Mouse (Mus musculus) MEL (cell line): ENCODE data around the gene Mrpl37.

ENCODE experiments used
- CHD1 ChIP-seq: IDR thresholded peaks from 2 replicates; pipeline ENCODE4 v1.6.1; 2012; ENCODE audit warnings: low read depth, mild to moderate bottlenecking, inconsistent platforms, low read length, improper control_type of control experiment
- CHD2 ChIP-seq: IDR thresholded peaks from 2 replicates; pipeline ENCODE4 v1.6.1; 2011; ENCODE audit warnings: low read length, improper control_type of control experiment
- CTCF ChIP-seq, 3 experiments: IDR thresholded peaks in 2 of 3; conservative IDR thresholded peaks in 1 of 3; 2 replicates each; pipeline ENCODE4 v1.5.1; 2011 to 2012; ENCODE audit warnings: low read length in 3 of 3, low read depth in 2 of 3, mild to moderate bottlenecking in 2 of 3, improper control_type of control experiment in 1 of 3, inconsistent platforms in 1 of 3, mixed read lengths in 1 of 3, moderate library complexity in 1 of 3; ENCODE audit not compliant: control insufficient read depth in 1 of 3, insufficient read depth in 1 of 3, poor library complexity in 1 of 3, severe bottlenecking in 1 of 3
- E2F4 ChIP-seq: IDR thresholded peaks from 2 replicates; pipeline ENCODE4 v1.6.1; 2011; ENCODE audit warnings: low read depth, low read length, improper control_type of control experiment, borderline replicate concordance
- EP300 ChIP-seq, 2 experiments: IDR thresholded peaks; 2 replicates each; pipeline ENCODE4 v1.6.1; 2011; ENCODE audit warnings: improper control_type of control experiment in 2 of 2, low read length in 2 of 2, low read depth in 1 of 2, mild to moderate bottlenecking in 1 of 2
- GABPA ChIP-seq: IDR thresholded peaks from 2 replicates; pipeline ENCODE4 v1.6.1; 2012; ENCODE audit warnings: low read depth, mild to moderate bottlenecking, inconsistent platforms, low read length, improper control_type of control experiment, moderate library complexity
- HCFC1 ChIP-seq: IDR thresholded peaks from 2 replicates; pipeline ENCODE4 v1.6.1; 2012; ENCODE audit warnings: low read depth, mild to moderate bottlenecking, inconsistent platforms, low read length, improper control_type of control experiment, moderate library complexity
- MAFK ChIP-seq: IDR thresholded peaks from 2 replicates; pipeline ENCODE4 v1.6.1; 2011; ENCODE audit warnings: low read depth, mild to moderate bottlenecking, low read length, improper control_type of control experiment, borderline replicate concordance
- MAX ChIP-seq: IDR thresholded peaks from 2 replicates; pipeline ENCODE4 v1.6.1; 2011; ENCODE audit warnings: low read length, improper control_type of control experiment
- POLR2A ChIP-seq, 2 experiments: IDR thresholded peaks; 2 replicates each; pipeline ENCODE4 v1.6.1; 2011 to 2012; ENCODE audit warnings: low read length in 2 of 2, mild to moderate bottlenecking in 2 of 2, control low read depth in 1 of 2, improper control_type of control experiment in 1 of 2, low read depth in 1 of 2, moderate library complexity in 1 of 2; ENCODE audit not compliant: control insufficient read depth in 1 of 2, insufficient read depth in 1 of 2, poor library complexity in 1 of 2
- SIN3A ChIP-seq: IDR thresholded peaks from 2 replicates; pipeline ENCODE4 v1.6.1; 2012; ENCODE audit warnings: low read length, improper control_type of control experiment, inconsistent platforms
- TAL1 ChIP-seq: IDR thresholded peaks from 2 replicates; pipeline ENCODE4 v1.6.1; 2012; ENCODE audit warnings: mild to moderate bottlenecking, inconsistent platforms, low read length, moderate library complexity, mixed read lengths
- USF2 ChIP-seq, 2 experiments: IDR thresholded peaks; 2 replicates each; pipeline ENCODE4 v1.6.1; 2011 to 2012; ENCODE audit warnings: improper control_type of control experiment in 2 of 2, low read length in 2 of 2, borderline replicate concordance in 1 of 2, inconsistent platforms in 1 of 2, low read depth in 1 of 2, mild to moderate bottlenecking in 1 of 2; ENCODE audit not compliant: insufficient read depth in 1 of 2

- TF ChIP-seq MAX (no peak), CHD1 (no peak), CTCF (IDR thresholded peaks at IDR 0.05 in 2 of 3, conservative IDR thresholded peaks at IDR 0.05 in 1 of 3; ENCODE audit: control insufficient read depth in 1 of 3, insufficient read depth in 1 of 3, low read depth in 2 of 3, low read length in 3 of 3, poor library complexity in 1 of 3, severe bottlenecking in 1 of 3) (no peak), EP300 (IDR thresholded peaks at IDR 0.05; ENCODE audit: low read depth in 1 of 2, low read length in 2 of 2) (no peak), POLR2A (IDR thresholded peaks at IDR 0.05; ENCODE audit: control insufficient read depth in 1 of 2, insufficient read depth in 1 of 2, low read depth in 1 of 2, low read length in 2 of 2, poor library complexity in 1 of 2) (no peak), HCFC1 (no peak), TAL1 (no peak), SIN3A (no peak), CHD2 (no peak), GABPA (no peak), E2F4 (no peak), USF2 (IDR thresholded peaks at IDR 0.05; ENCODE audit: borderline replicate concordance in 1 of 2, insufficient read depth in 1 of 2, low read depth in 1 of 2, low read length in 2 of 2) (no peak), MAFK (no peak)
Observed at GRCm38 (mm10) chr4:107039270-107039669, 27.4 kb downstream of the Mrpl37 start.
